19 mouse cellular contexts compared by ENCODE assay signal in the genomic region with DNA sequence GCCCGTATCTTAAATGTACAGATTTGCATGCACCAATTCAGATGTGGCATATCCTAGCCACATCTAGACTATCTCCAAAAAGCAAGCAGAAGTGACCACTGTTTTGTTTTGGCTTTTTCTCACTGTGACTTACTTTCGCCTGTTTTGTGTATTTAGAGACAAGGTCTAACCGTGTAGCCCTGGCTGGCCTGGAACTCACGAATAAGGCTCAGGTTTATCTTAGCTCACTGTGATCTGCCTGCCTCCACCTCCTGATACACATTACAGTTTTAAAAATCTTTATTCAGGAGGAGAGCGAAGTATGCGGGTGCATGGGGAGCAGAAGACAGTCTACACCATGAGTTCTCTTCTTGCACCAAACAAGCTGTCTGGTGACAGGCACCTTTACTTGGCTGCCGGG. TPM values are rescaled to one million over a fixed set of nuclear protein-coding genes. Genes with fewer than 3 reads are reported as not detected.
DNase-seq lines count a peak whose midpoint lies in the region; ATAC-seq and TF ChIP-seq lines count a peak whose summit lies in the region.
"Had no signal": no experiment of that assay in that cellular context is flagged by ENCODE, and none has a peak within 500 bp of the region (broad histone marks: within the 10 kb centered on the region; RNA-seq: fewer than 3 reads in every experiment).

No protein-coding gene starts in this region.

- peaks cover 23% of the 10 kb centered on the region; the same call in 1 of the 2 replicates for H3K27me3 ChIP-seq in heart, embryonic 12.5 days (replicated peaks)
- H3K27me3 ChIP-seq in MEL (ENCODE audit: control insufficient read depth in 1 of 2, insufficient read depth in 2 of 2, low read length in 2 of 2) = no peaks in the 10 kb centered on the region
- H3K27me3 ChIP-seq in hindbrain, embryonic 16.5 days (replicated peaks; ENCODE audit: control insufficient read depth, insufficient read depth, low read length) = no peaks in the 10 kb centered on the region
- H3K27me3 ChIP-seq: forebrain, embryonic 15.5 days had no signal

- ATAC-seq in heart, embryonic 12.5 days (ENCODE audit: insufficient number of reproducible peaks, low FRiP score) = no peak
- ATAC-seq in hindbrain, embryonic 16.5 days = no peak
- ATAC-seq: forebrain, embryonic 15.5 days had no signal

- TF ChIP-seq RAD21 in MEL (IDR thresholded peaks at IDR 0.05; ENCODE audit: low read depth, low read length) = no peak

- no peak overlapping the region for H3K4me3 ChIP-seq in heart, embryonic 12.5 days
- H3K4me3 ChIP-seq in MEL (ENCODE audit: control insufficient read depth in 1 of 2, insufficient read depth in 1 of 2, low read depth in 2 of 2, low read length in 2 of 2) = no peak overlapping the region
- no peak overlapping the region for H3K4me3 ChIP-seq in hindbrain, embryonic 16.5 days (ENCODE audit: low read length)

- no peaks in the 10 kb centered on the region for H3K9me3 ChIP-seq in heart, embryonic 12.5 days (replicated peaks)
- no peaks in the 10 kb centered on the region for H3K9me3 ChIP-seq in MEL (replicated peaks; ENCODE audit: insufficient read depth, low read length)
- no peaks in the 10 kb centered on the region for H3K9me3 ChIP-seq in hindbrain, embryonic 16.5 days (ENCODE audit: control insufficient read depth, low read length)
- H3K9me3 ChIP-seq: embryonic facial prominence, embryonic 10.5 days; embryonic facial prominence, embryonic 12.5 days; forebrain, embryonic 13.5 days; forebrain, embryonic 15.5 days; G1E had no signal

- no peak overlapping the region for H3K27ac ChIP-seq in heart, embryonic 12.5 days (ENCODE audit: poor library complexity, severe bottlenecking)
- no peak overlapping the region for H3K27ac ChIP-seq in MEL (ENCODE audit: control insufficient read depth, low read depth, low read length)
- no peak overlapping the region for H3K27ac ChIP-seq in hindbrain, embryonic 16.5 days (ENCODE audit: low read depth, low read length)
- H3K27ac ChIP-seq: embryonic facial prominence, embryonic 10.5 days; embryonic facial prominence, embryonic 12.5 days; forebrain, embryonic 13.5 days; forebrain, embryonic 15.5 days had no signal

- 0 out of 2 replicates have a peak, but pooled peaks cover 2% of the 10 kb centered on the region for H3K36me3 ChIP-seq in heart, embryonic 12.5 days
- H3K36me3 ChIP-seq in MEL (ENCODE audit: control insufficient read depth in 1 of 2, insufficient read depth in 2 of 2, low read length in 2 of 2) = peaks cover 2 to 18% of the 10 kb centered on the region in 2 experiments; a peak in 3 of 4 replicates
- H3K36me3 ChIP-seq in hindbrain, embryonic 16.5 days (ENCODE audit: control insufficient read depth, insufficient read depth, low read length) = no peaks in the 10 kb centered on the region
- H3K36me3 ChIP-seq: embryonic facial prominence, embryonic 12.5 days had no signal

- H3K4me1 ChIP-seq in heart, embryonic 12.5 days (replicated peaks) = 0 out of 2 replicates have a peak, but pooled peaks cover 3% of the 10 kb centered on the region
- H3K4me1 ChIP-seq in MEL (ENCODE audit: control insufficient read depth in 1 of 2, insufficient read depth in 2 of 2, low read length in 2 of 2) = peaks cover 6 to 10% of the 10 kb centered on the region in 2 experiments
- H3K4me1 ChIP-seq in hindbrain, embryonic 16.5 days (ENCODE audit: control insufficient read depth, insufficient read depth, low read depth, low read length) = peaks cover 7% of the 10 kb centered on the region
- H3K4me1 ChIP-seq: embryonic facial prominence, embryonic 12.5 days had no signal

- WGBS in heart, embryonic 12.5 days = 79% methylated on average over 7 of the region's 7 CpGs
- 85% methylated on average over 7 of the region's 7 CpGs for WGBS in hindbrain, embryonic 16.5 days

- peaks cover 28% of the 10 kb centered on the region for H3K79me2 ChIP-seq in MEL (ENCODE audit: control insufficient read depth, insufficient read depth, low read length, poor library complexity)

- DNase-seq in heart, adult 11 months = peak; percentile 56
- DNase-seq in A20 (ENCODE audit: low read depth, low spot score) (peak; percentile 73), MEL (ENCODE audit: low read depth, low spot score) (peak; percentile 39)
- DNase-seq in adrenal gland, postnatal 14 days = no peak
- DNase-seq: adrenal gland, adult 2 months; adrenal gland, postnatal 10 days; adrenal gland, postnatal 36 days; cerebellum, adult 11-12 months; cerebellum, adult 2 months; cerebellum, postnatal 10 days; cerebellum, postnatal 25 days; forebrain, postnatal 0 days had no signal

- no peak for TF ChIP-seq POLR2A in MEL (IDR thresholded peaks at IDR 0.05; ENCODE audit: control insufficient read depth in 1 of 2, insufficient read depth in 1 of 2, low read depth in 1 of 2, low read length in 2 of 2, poor library complexity in 1 of 2)

- TF ChIP-seq CTCF in MEL (IDR thresholded peaks at IDR 0.05 in 2 of 3, conservative IDR thresholded peaks at IDR 0.05 in 1 of 3; ENCODE audit: control insufficient read depth in 1 of 3, insufficient read depth in 1 of 3, low read depth in 2 of 3, low read length in 3 of 3, poor library complexity in 1 of 3, severe bottlenecking in 1 of 3) = no peak

- no peak overlapping the region for H3K9ac ChIP-seq in heart, embryonic 12.5 days
- no peak overlapping the region for H3K9ac ChIP-seq in MEL (ENCODE audit: control insufficient read depth, low read depth, low read length, poor library complexity, severe bottlenecking)
- no peak overlapping the region for H3K9ac ChIP-seq in hindbrain, embryonic 16.5 days (ENCODE audit: low read depth, low read length)
- H3K9ac ChIP-seq: forebrain, embryonic 13.5 days had no signal

- TF ChIP-seq EP300 in MEL (IDR thresholded peaks at IDR 0.05; ENCODE audit: low read depth in 1 of 2, low read length in 2 of 2) = no peak

- no peak overlapping the region for H3K4me2 ChIP-seq in heart, embryonic 12.5 days
- H3K4me2 ChIP-seq in hindbrain, embryonic 16.5 days (ENCODE audit: low read length) = no peak overlapping the region

TF ChIP-seq in MEL, 35 proteins besides CTCF, POLR2A, EP300 and RAD21:
- no peak for TF ChIP-seq ZMIZ1 (IDR thresholded peaks at IDR 0.05; ENCODE audit: low read depth, low read length)
- no peak for TF ChIP-seq GATA1 (IDR thresholded peaks at IDR 0.05; ENCODE audit: low read depth, low read length)
- TF ChIP-seq MAZ (IDR thresholded peaks at IDR 0.05; ENCODE audit: low read depth, low read length) = no peak
- TF ChIP-seq TBP (IDR thresholded peaks at IDR 0.05; ENCODE audit: low read depth, low read length) = no peak
- TF ChIP-seq KAT2A (conservative IDR thresholded peaks at IDR 0.05; ENCODE audit: low read depth, low read length) = no peak
- no peak for TF ChIP-seq TAL1 (IDR thresholded peaks at IDR 0.05; ENCODE audit: low read length)
TF ChIP-seq in MEL: peak in this region for 0.

RNA-seq across cellular contexts. Expression of a gene that starts 1.1 kb away (rescaled TPM):
- polyA plus RNA-seq in heart, embryonic 12.5 days (2016; fragmentation: Nextera tagmentation; extraction: Ambion mirVana) = 19.7 and 22.1 TPM in 2 replicates
- 150 and 178 TPM in 2 replicates for total RNA-seq in MEL (2012; rRNA removed)
- polyA plus RNA-seq in MEL (2012; ENCODE audit: insufficient read depth in 1 of 2, insufficient read length in 2 of 2, low read depth in 1 of 2, low replicate concordance in 2 of 2, missing spikeins in 1 of 2) = 1,000 to 10,000 TPM in 1 of 2 experiments, 100 to 1,000 TPM in 1; 149 to 2,878 TPM
- 40.5 and 50.7 TPM in 2 replicates for total RNA-seq in adrenal gland, postnatal 14 days (2021)
- polyA plus RNA-seq in hindbrain, embryonic 16.5 days (2015; fragmentation: Nextera tagmentation; extraction: Ambion mirVana) = 23.8 and 50.7 TPM in 2 replicates

RNA-seq across cellular contexts. Expression of a gene that starts 10.8 kb away (rescaled TPM):
- 2,594 and 2,627 TPM in 2 replicates for polyA plus RNA-seq in heart, embryonic 12.5 days (2016; fragmentation: Nextera tagmentation; extraction: Ambion mirVana)
- total RNA-seq in MEL (2012; rRNA removed) = 1,877 and 1,965 TPM in 2 replicates
- 1,000 to 10,000 TPM in 1 of 2 experiments, not detected in 1; 1,800 TPM for polyA plus RNA-seq in MEL (2012; ENCODE audit: insufficient read depth in 1 of 2, insufficient read length in 2 of 2, low read depth in 1 of 2, low replicate concordance in 2 of 2, missing spikeins in 1 of 2)
- 1,185 and 1,189 TPM in 2 replicates for total RNA-seq in adrenal gland, postnatal 14 days (2021)
- 4,470 and 4,568 TPM in 2 replicates for polyA plus RNA-seq in hindbrain, embryonic 16.5 days (2015; fragmentation: Nextera tagmentation; extraction: Ambion mirVana)

RNA-seq across cellular contexts. Expression of a gene that starts 34.1 kb away (rescaled TPM):
- polyA plus RNA-seq in heart, embryonic 12.5 days (2016; fragmentation: Nextera tagmentation; extraction: Ambion mirVana) = 4.3 and 4.6 TPM in 2 replicates
- 30.4 and 32.0 TPM in 2 replicates for total RNA-seq in MEL (2012; rRNA removed)
- 10 to 100 TPM in 1 of 2 experiments, not detected in 1; 30.0 TPM for polyA plus RNA-seq in MEL (2012; ENCODE audit: insufficient read depth in 1 of 2, insufficient read length in 2 of 2, low read depth in 1 of 2, low replicate concordance in 2 of 2, missing spikeins in 1 of 2)
- total RNA-seq in adrenal gland, postnatal 14 days (2021) = 3.8 and 5.1 TPM in 2 replicates
- 35.3 and 36.6 TPM in 2 replicates for polyA plus RNA-seq in hindbrain, embryonic 16.5 days (2015; fragmentation: Nextera tagmentation; extraction: Ambion mirVana)
